Mouse (Mus musculus): ENCODE measurements around the gene Gm17416.

- TF ChIP-seq POLR2AphosphoS5 (IDR thresholded peaks at IDR 0.05; ENCODE audit: borderline replicate concordance, low read depth, low read length) (no peak), MAZ (IDR thresholded peaks at IDR 0.05; ENCODE audit: low read depth, low read length) (no peak), POLR2A (IDR thresholded peaks at IDR 0.05; ENCODE audit: control insufficient read depth in 1 of 2, insufficient read depth in 1 of 2, low read depth in 1 of 2, low read length in 2 of 2, poor library complexity in 1 of 2) (no peak), CTCF (IDR thresholded peaks at IDR 0.05 in 2 of 3, conservative IDR thresholded peaks at IDR 0.05 in 1 of 3; ENCODE audit: control insufficient read depth in 1 of 3, insufficient read depth in 1 of 3, low read depth in 2 of 3, low read length in 3 of 3, poor library complexity in 1 of 3, severe bottlenecking in 1 of 3) (no peak), MYC (IDR thresholded peaks at IDR 0.05; ENCODE audit: low read depth, low read length) (no peak), ELF1 (IDR thresholded peaks at IDR 0.05; ENCODE audit: low read depth, low read length) (no peak), EP300 (IDR thresholded peaks at IDR 0.05; ENCODE audit: low read depth in 1 of 2, low read length in 2 of 2) (no peak), ZKSCAN1 (IDR thresholded peaks at IDR 0.05; ENCODE audit: low read depth, low read length) (no peak), MAFK (IDR thresholded peaks at IDR 0.05; ENCODE audit: borderline replicate concordance, low read depth, low read length) (no peak), ZNF384 (IDR thresholded peaks at IDR 0.05; ENCODE audit: low read depth, low read length) (no peak), ETS1 (IDR thresholded peaks at IDR 0.05; ENCODE audit: low read depth, low read length) (no peak), GABPA (IDR thresholded peaks at IDR 0.05; ENCODE audit: low read depth, low read length) (no peak), SMC3 (IDR thresholded peaks at IDR 0.05; ENCODE audit: low read depth, low read length) (no peak), CHD1 (IDR thresholded peaks at IDR 0.05; ENCODE audit: low read depth, low read length) (no peak)
These were observed 25.7 kb upstream of the Gm17416 start for GRCm38 (mm10) chr2:152543478-152543877.

Measured in MEL (cell line).